27 mouse cellular contexts compared by ENCODE assay signal in the genomic region with DNA sequence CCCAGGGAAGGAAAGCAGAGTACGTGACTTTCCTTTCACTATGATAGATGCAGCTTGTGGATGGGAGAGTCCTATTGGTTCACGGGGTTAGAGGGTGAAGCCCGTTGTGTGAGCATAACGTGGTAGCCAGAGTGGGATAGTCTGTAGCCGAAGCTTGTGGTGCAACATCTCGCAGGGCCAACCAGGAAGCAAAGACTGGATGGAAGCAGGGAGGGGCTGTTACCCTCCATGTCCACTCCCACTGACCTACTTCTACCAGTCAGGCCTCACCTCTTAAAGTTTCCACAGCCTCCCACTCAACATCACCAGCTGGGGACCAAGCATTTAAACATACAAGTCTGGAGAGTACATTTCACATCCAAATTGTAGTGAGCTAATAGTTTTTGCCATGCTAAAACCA. TPM values are rescaled to one million over a fixed set of nuclear protein-coding genes. Genes with fewer than 3 reads are reported as not detected.
DNase-seq lines count a peak whose midpoint lies in the region; ATAC-seq and TF ChIP-seq lines count a peak whose summit lies in the region.
"Had no signal": no experiment of that assay in that cellular context is flagged by ENCODE, and none has a peak within 500 bp of the region (broad histone marks: within the 10 kb centered on the region; RNA-seq: fewer than 3 reads in every experiment).

No protein-coding gene starts in this region.

- H3K4me3 ChIP-seq in heart, adult 2 months, result no peak overlapping the region
- no peak overlapping the region for H3K4me3 ChIP-seq in midbrain, embryonic 16.5 days (ENCODE audit: low read depth, low read length)
- H3K4me3 ChIP-seq: forebrain, embryonic 10.5 days; neural tube, embryonic 15.5 days had no signal

- H3K4me1 ChIP-seq in heart, adult 2 months (ENCODE audit: control insufficient read depth, insufficient read depth, low read length), result peaks cover 4% of the 10 kb centered on the region; the same call in 1 of the 2 replicates
- H3K4me1 ChIP-seq in midbrain, embryonic 16.5 days (ENCODE audit: control insufficient read depth, insufficient read depth, low read length), result no peaks in the 10 kb centered on the region
- H3K4me1 ChIP-seq: neural tube, embryonic 15.5 days had no signal

- DNase-seq in heart, adult 2 months, result peak in 1 of 2 experiments; percentile 61
- no peak for DNase-seq in heart, postnatal 10 days
- DNase-seq in retina, postnatal 1 day, result peak; percentile 49
- no peak for DNase-seq in retina, embryonic 14.5 days (ENCODE audit: low spot score)
- peak; percentile 76 for DNase-seq in lung, postnatal 10 days
- DNase-seq in layer of hippocampus, postnatal 10 days (ENCODE audit: low spot score in 2 of 2), result no peak
- DNase-seq: adrenal gland, postnatal 10 days; cerebellum, adult 9-10 months; forebrain, postnatal 0 days; thymus, adult 2 months had no signal

- WGBS in heart, adult 2 months, result 77% methylated on average over 6 of the region's 6 CpGs
- WGBS in midbrain, embryonic 16.5 days, result 94% methylated on average over 6 of the region's 6 CpGs

- peaks cover 6% of the 10 kb centered on the region for H3K9me3 ChIP-seq in midbrain, embryonic 16.5 days (replicated peaks; ENCODE audit: control insufficient read depth, low read length, poor library complexity, severe bottlenecking)
- H3K9me3 ChIP-seq: forebrain, embryonic 10.5 days had no signal

- no peak overlapping the region for H3K4me2 ChIP-seq in midbrain, embryonic 16.5 days (ENCODE audit: low read length)
- H3K4me2 ChIP-seq: midbrain, embryonic 11.5 days; neural tube, embryonic 15.5 days had no signal

- H3K79me2 ChIP-seq in heart, adult 2 months (replicated peaks; ENCODE audit: control insufficient read depth, insufficient read depth, low read length), result no peaks in the 10 kb centered on the region

- no peak for ATAC-seq in midbrain, embryonic 16.5 days
- ATAC-seq: activated CD4-positive, CD25-positive, alpha-beta regulatory T cell, adult 4 months; forebrain, postnatal 0 days; hindbrain, postnatal 0 days; intestine, postnatal 0 days had no signal

- no peak for TF ChIP-seq POLR2A in heart, adult 2 months (IDR thresholded peaks at IDR 0.05; ENCODE audit: insufficient read depth, low read depth, low read length)

- TF ChIP-seq EP300 in heart, adult 2 months (IDR thresholded peaks at IDR 0.05; ENCODE audit: insufficient read depth, low read depth, low read length), result no peak

- H3K9ac ChIP-seq in heart, adult 2 months (ENCODE audit: low read depth, low read length), result no peak overlapping the region
- H3K9ac ChIP-seq in midbrain, embryonic 16.5 days (ENCODE audit: low read depth, low read length), result no peak overlapping the region
- H3K9ac ChIP-seq: forebrain, postnatal 0 days; neural tube, embryonic 15.5 days had no signal

- no peak for TF ChIP-seq CTCF in heart, adult 2 months (IDR thresholded peaks at IDR 0.05)

- no peaks in the 10 kb centered on the region for H3K36me3 ChIP-seq in heart, adult 2 months (ENCODE audit: control insufficient read depth, insufficient read depth, low read length)
- H3K36me3 ChIP-seq in midbrain, embryonic 16.5 days (ENCODE audit: control insufficient read depth, insufficient read depth, low read length), result no peaks in the 10 kb centered on the region
- H3K36me3 ChIP-seq: forebrain, embryonic 10.5 days; neural tube, embryonic 15.5 days had no signal

- H3K27me3 ChIP-seq in heart, adult 2 months (ENCODE audit: control insufficient read depth, insufficient read depth, low read length), result no peaks in the 10 kb centered on the region
- H3K27me3 ChIP-seq in midbrain, embryonic 16.5 days (ENCODE audit: control insufficient read depth, insufficient read depth, low read depth, low read length), result no peaks in the 10 kb centered on the region
- H3K27me3 ChIP-seq: neural tube, embryonic 15.5 days had no signal

- intact Hi-C loops in heart, adult 2 months (cut with DNase I), result loop anchor here (5.0 kb wide), 3 partner anchors 82 to 103 kb away; no protein-coding TSS in a partner anchor
- intact Hi-C loops in heart, postnatal 10 days (cut with DNase I), result no loop called here

- peak overlapping the region; percentile 41 for H3K27ac ChIP-seq in heart, adult 2 months
- H3K27ac ChIP-seq in midbrain, embryonic 16.5 days (ENCODE audit: low read length), result no peak overlapping the region
- H3K27ac ChIP-seq: forebrain, embryonic 10.5 days; hindbrain, postnatal 0 days; kidney, postnatal 0 days; neural tube, embryonic 15.5 days; stomach, postnatal 0 days had no signal

RNA-seq across cellular contexts. Expression of a gene that starts 31.7 kb away (rescaled TPM):
- not detected for total RNA-seq in heart, adult 2 months (2021)
- not detected in 2 replicates for polyA plus RNA-seq in heart, adult 2 months (2012; rRNA removed)
- not detected for total RNA-seq in heart, postnatal 10 days (2021)
- total RNA-seq in layer of hippocampus, postnatal 10 days (2021), result under 1 TPM; 0.38 to 0.80 TPM
- polyA plus RNA-seq in midbrain, embryonic 16.5 days (2015; fragmentation: Nextera tagmentation; extraction: Ambion mirVana), result not detected in 2 replicates
- total RNA-seq: adrenal gland, postnatal 10 days; layer of hippocampus, adult 18-20 months; liver, adult 2 months; MEL had no signal
- polyA plus RNA-seq: activated CD4-positive, CD25-positive, alpha-beta regulatory T cell, adult 4 months; C2C12; forebrain, embryonic 10.5 days; heart, embryonic 16.5 days; hindbrain, postnatal 0 days; intestine, postnatal 0 days; kidney, postnatal 0 days; limb, embryonic 11.5 days; liver, adult 2 months; liver, embryonic 16.5 days; midbrain, embryonic 11.5 days; neural tube, embryonic 15.5 days; stomach, postnatal 0 days; urinary bladder, adult 2 months had no signal

Comparison
In these comparisons a context has a peak if more than half of its experiments do, and no peak if none do; other contexts are left out.
1. DNase-seq: peak in retina, postnatal 1 day (single experiment) and lung, postnatal 10 days (single experiment); none in heart, postnatal 10 days (0 of 2), retina, embryonic 14.5 days (single experiment) and layer of hippocampus, postnatal 10 days (0 of 2).